Comparison of ENCODE assay signal across 14 mouse cellular contexts in genomic region chr17:64835928-64836327, GRCm38 (mm10). TPM values are rescaled to one million over a fixed set of nuclear protein-coding genes. Genes with fewer than 3 reads are reported as not detected.
A peak's percentile ranks its signal among the peaks of the same experiment; 100 is the strongest.
DNase-seq lines count a peak whose midpoint lies in the region; ATAC-seq lines count a peak whose summit lies in the region.
"Had no signal": no experiment of that assay in that cellular context is flagged by ENCODE, and none has a peak within 500 bp of the region (broad histone marks: within the 10 kb centered on the region; RNA-seq: fewer than 3 reads in every experiment).

Gene 4930583I09Rik, minus strand, starts transcription at chr17:64836071.

- ATAC-seq in hindbrain, embryonic 15.5 days (ENCODE audit: low FRiP score, low read depth), result no peak
- ATAC-seq in hindbrain, embryonic 11.5 days (ENCODE audit: low FRiP score), result no peak
- 0 out of 2 replicates have a peak, but pooled peaks have one; percentile 48 for ATAC-seq in forebrain, embryonic 12.5 days (ENCODE audit: low FRiP score)
- no peak for ATAC-seq in midbrain, embryonic 14.5 days (ENCODE audit: low FRiP score, low TSS enrichment)
- ATAC-seq: intestine, embryonic 16.5 days had no signal

- H3K9me3 ChIP-seq in hindbrain, embryonic 15.5 days, result no peaks in the 10 kb centered on the region
- H3K9me3 ChIP-seq in hindbrain, embryonic 11.5 days (ENCODE audit: control insufficient read depth, low read length), result no peaks in the 10 kb centered on the region
- H3K9me3 ChIP-seq in forebrain, embryonic 12.5 days, result no peaks in the 10 kb centered on the region
- no peaks in the 10 kb centered on the region for H3K9me3 ChIP-seq in midbrain, embryonic 14.5 days (ENCODE audit: control insufficient read depth, low read length)
- H3K9me3 ChIP-seq: limb, embryonic 12.5 days had no signal

- no peaks in the 10 kb centered on the region for H3K27me3 ChIP-seq in hindbrain, embryonic 15.5 days
- no peaks in the 10 kb centered on the region for H3K27me3 ChIP-seq in hindbrain, embryonic 11.5 days (ENCODE audit: control insufficient read depth, insufficient read depth, low read length)
- H3K27me3 ChIP-seq in forebrain, embryonic 12.5 days, result no peaks in the 10 kb centered on the region
- H3K27me3 ChIP-seq in midbrain, embryonic 14.5 days (ENCODE audit: control insufficient read depth, insufficient read depth, low read length), result no peaks in the 10 kb centered on the region
- H3K27me3 ChIP-seq: limb, embryonic 12.5 days had no signal

- DNase-seq in hindbrain, embryonic 11.5 days (ENCODE audit: low spot score), result no peak
- peak; percentile 40 for DNase-seq in Muller cell, postnatal 12 days (ENCODE audit: inconsistent ontology term)
- DNase-seq in midbrain, embryonic 14.5 days, result peak; percentile 11
- no peak for DNase-seq in layer of hippocampus, postnatal 14 days (ENCODE audit: low spot score in 2 of 2)
- DNase-seq in cerebellum, postnatal 36 days, result no peak
- no peak for DNase-seq in kidney, adult 9 months
- DNase-seq: gastrocnemius, postnatal 36 days; layer of hippocampus, adult 9-11 months; lung, adult 2 months had no signal

- no peak within 1 kb of the TSS for H3K9ac ChIP-seq in hindbrain, embryonic 15.5 days
- no peak within 1 kb of the TSS for H3K9ac ChIP-seq in hindbrain, embryonic 11.5 days (ENCODE audit: low read depth, low read length)
- H3K9ac ChIP-seq in forebrain, embryonic 12.5 days, result no peak within 1 kb of the TSS
- no peak within 1 kb of the TSS for H3K9ac ChIP-seq in midbrain, embryonic 14.5 days (replicated peaks; ENCODE audit: low read length)
- H3K9ac ChIP-seq: limb, embryonic 12.5 days had no signal

- H3K4me1 ChIP-seq in hindbrain, embryonic 15.5 days (replicated peaks), result peaks cover 3% of the 10 kb centered on the region; the same call in 1 of the 2 replicates
- no peaks in the 10 kb centered on the region for H3K4me1 ChIP-seq in hindbrain, embryonic 11.5 days (replicated peaks; ENCODE audit: control insufficient read depth, insufficient read depth, low read length)
- peaks cover 5% of the 10 kb centered on the region; the same call in 1 of the 2 replicates for H3K4me1 ChIP-seq in forebrain, embryonic 12.5 days
- peaks cover 12% of the 10 kb centered on the region; the same call in 1 of the 2 replicates for H3K4me1 ChIP-seq in midbrain, embryonic 14.5 days (ENCODE audit: control insufficient read depth, insufficient read depth, low read length)

- H3K36me3 ChIP-seq in hindbrain, embryonic 15.5 days, result no peaks in the 10 kb centered on the region
- H3K36me3 ChIP-seq in hindbrain, embryonic 11.5 days (ENCODE audit: control insufficient read depth, insufficient read depth, low read length), result no peaks in the 10 kb centered on the region
- no peaks in the 10 kb centered on the region for H3K36me3 ChIP-seq in forebrain, embryonic 12.5 days (replicated peaks)
- H3K36me3 ChIP-seq in midbrain, embryonic 14.5 days (ENCODE audit: control insufficient read depth, insufficient read depth, low read length), result no peaks in the 10 kb centered on the region
- H3K36me3 ChIP-seq: limb, embryonic 12.5 days had no signal

- H3K4me2 ChIP-seq in hindbrain, embryonic 15.5 days, result peak within 1 kb of the TSS; percentile 27
- H3K4me2 ChIP-seq in hindbrain, embryonic 11.5 days (replicated peaks; ENCODE audit: low read depth, low read length), result no peak within 1 kb of the TSS
- H3K4me2 ChIP-seq in forebrain, embryonic 12.5 days, result 0 out of 2 replicates have a peak within 1 kb of the TSS, but pooled peaks have one; percentile 2
- H3K4me2 ChIP-seq in midbrain, embryonic 14.5 days (ENCODE audit: low read length), result peak within 1 kb of the TSS; percentile 39
- H3K4me2 ChIP-seq: limb, embryonic 12.5 days had no signal

- H3K27ac ChIP-seq in hindbrain, embryonic 15.5 days (replicated peaks), result no peak within 1 kb of the TSS
- no peak within 1 kb of the TSS for H3K27ac ChIP-seq in hindbrain, embryonic 11.5 days (ENCODE audit: low read depth, low read length)
- 0 out of 2 replicates have a peak within 1 kb of the TSS, but pooled peaks have one; percentile 31 for H3K27ac ChIP-seq in forebrain, embryonic 12.5 days
- no peak within 1 kb of the TSS for H3K27ac ChIP-seq in midbrain, embryonic 14.5 days (replicated peaks; ENCODE audit: low read depth, low read length)
- H3K27ac ChIP-seq: limb, embryonic 12.5 days had no signal

- WGBS in hindbrain, embryonic 15.5 days, result 66% methylated on average over 6 of the region's 6 CpGs
- WGBS in hindbrain, embryonic 11.5 days, result 80% methylated on average over 6 of the region's 6 CpGs
- 57% methylated on average over 6 of the region's 6 CpGs for WGBS in forebrain, embryonic 12.5 days
- 55% methylated on average over 6 of the region's 6 CpGs for WGBS in midbrain, embryonic 14.5 days

- no peak within 1 kb of the TSS for H3K4me3 ChIP-seq in hindbrain, embryonic 15.5 days
- H3K4me3 ChIP-seq in hindbrain, embryonic 11.5 days (ENCODE audit: low read depth, low read length), result no peak within 1 kb of the TSS
- no peak within 1 kb of the TSS for H3K4me3 ChIP-seq in forebrain, embryonic 12.5 days (replicated peaks)
- H3K4me3 ChIP-seq in midbrain, embryonic 14.5 days (replicated peaks; ENCODE audit: low read depth, low read length), result no peak within 1 kb of the TSS
- H3K4me3 ChIP-seq: limb, embryonic 12.5 days had no signal

RNA-seq across cellular contexts. Expression of gene 4930583I09Rik, which starts in this region (rescaled TPM):
- not detected in 2 replicates for polyA plus RNA-seq in hindbrain, embryonic 15.5 days (2015; fragmentation: Nextera tagmentation; extraction: Ambion mirVana)
- not detected in 2 replicates for polyA plus RNA-seq in hindbrain, embryonic 11.5 days (2014; fragmentation: Nextera tagmentation; extraction: Ambion mirVana)
- not detected in 2 replicates for polyA plus RNA-seq in forebrain, embryonic 12.5 days (2016; fragmentation: Nextera tagmentation; extraction: Ambion mirVana)
- not detected in 2 replicates for polyA plus RNA-seq in midbrain, embryonic 14.5 days (2014; fragmentation: Nextera tagmentation; extraction: Ambion mirVana)
- total RNA-seq in layer of hippocampus, postnatal 14 days (2021), result not detected
- total RNA-seq: gastrocnemius, postnatal 36 days had no signal
- polyA plus RNA-seq: heart, embryonic 16.5 days; intestine, embryonic 16.5 days; limb, embryonic 12.5 days; lung, adult 2 months had no signal

Comparison
In these comparisons a context has a peak if more than half of its experiments do, and no peak if none do; other contexts are left out.
1. Peak in ATAC-seq, H3K27ac ChIP-seq and H3K4me2 ChIP-seq in forebrain, embryonic 12.5 days; RNA of the gene not detected or under 1 TPM.
2. Peak in DNase-seq and H3K4me2 ChIP-seq in midbrain, embryonic 14.5 days; RNA of the gene not detected or under 1 TPM.